Mouse (Mus musculus): ENCODE measurements around the gene Kcnj10.
A peak's percentile ranks its signal among the peaks of the same experiment; 100 is the strongest.

The Kcnj10 gene

DNA sequence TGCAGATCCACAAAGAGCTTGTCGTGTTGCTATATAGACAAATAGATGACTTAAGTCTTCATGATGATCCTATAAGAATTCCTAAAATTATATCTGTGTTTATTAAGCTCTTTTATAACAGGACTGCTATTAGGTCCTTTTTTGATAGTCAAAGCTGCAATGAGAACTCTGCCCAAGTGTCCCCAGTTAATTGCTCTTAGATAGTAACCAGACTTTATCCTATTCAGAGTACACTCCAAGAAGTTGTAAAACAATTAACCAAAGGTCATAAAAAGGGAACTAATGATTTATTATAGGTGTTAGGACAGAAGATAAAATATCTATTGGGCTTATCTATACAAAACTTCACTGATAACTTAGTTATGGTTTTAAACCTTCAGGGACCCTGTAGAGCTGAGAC, 41.1 kb downstream of the Kcnj10 start:
- DNase-seq (ENCODE audit: low spot score): no peak

- DNase-seq (ENCODE audit: low spot score): no peak
These were observed 46.2 kb downstream of the Kcnj10 start for GRCm38 (mm10) chr1:172387246-172387645.

DNA sequence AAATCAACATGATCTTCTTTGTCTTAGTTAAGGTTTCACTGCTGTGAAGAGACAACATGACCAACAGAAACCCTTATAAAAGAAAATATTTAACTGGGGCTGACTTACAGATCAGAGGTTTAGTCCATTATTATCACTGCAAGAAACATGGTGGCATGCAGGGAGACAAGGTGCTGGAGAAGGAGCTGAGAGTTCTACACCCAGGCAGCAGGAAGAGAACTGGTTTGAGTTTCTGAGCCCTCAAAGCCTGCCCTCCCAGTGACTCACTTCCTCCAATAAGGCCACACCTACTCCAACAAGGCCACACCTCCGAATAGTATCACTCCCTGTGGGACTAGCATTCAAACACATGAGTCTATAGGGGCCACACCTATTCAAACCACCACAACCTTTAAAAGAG, 49.8 kb downstream of the Kcnj10 start:
- no peak for DNase-seq (ENCODE audit: low spot score)

GRCm38 (mm10) chr1:172391807-172392581, 51.0 kb downstream of the Kcnj10 start:
- DNase-seq (ENCODE audit: low spot score): peak; percentile 69

DNA sequence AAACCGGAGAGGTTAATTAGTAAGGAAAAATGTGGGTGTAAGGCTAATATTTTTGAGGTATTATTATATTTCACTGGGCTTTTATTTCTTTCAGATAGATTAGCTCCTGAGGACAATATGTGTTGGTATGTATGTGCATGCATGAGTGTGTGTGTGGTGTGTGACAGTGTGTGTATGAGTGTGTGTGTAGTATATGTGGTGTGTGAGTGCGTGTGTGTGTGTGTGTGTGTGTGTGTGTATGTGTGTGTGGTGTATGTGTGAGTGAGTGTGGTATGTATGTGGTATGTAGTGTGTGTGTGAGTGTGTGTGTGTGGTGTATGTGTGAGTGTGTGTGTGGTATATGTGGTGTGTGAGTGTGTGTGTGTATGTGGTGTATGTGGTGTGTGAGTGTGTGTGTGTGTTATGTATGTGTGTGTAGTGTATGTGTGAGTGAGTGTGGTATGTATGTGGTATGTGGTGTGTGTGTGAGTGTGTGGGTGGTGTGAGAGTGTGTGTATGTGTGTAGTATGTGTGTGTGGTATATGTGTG, 51.7 kb downstream of the Kcnj10 start:
- DNase-seq (ENCODE audit: low spot score): no peak

DNA sequence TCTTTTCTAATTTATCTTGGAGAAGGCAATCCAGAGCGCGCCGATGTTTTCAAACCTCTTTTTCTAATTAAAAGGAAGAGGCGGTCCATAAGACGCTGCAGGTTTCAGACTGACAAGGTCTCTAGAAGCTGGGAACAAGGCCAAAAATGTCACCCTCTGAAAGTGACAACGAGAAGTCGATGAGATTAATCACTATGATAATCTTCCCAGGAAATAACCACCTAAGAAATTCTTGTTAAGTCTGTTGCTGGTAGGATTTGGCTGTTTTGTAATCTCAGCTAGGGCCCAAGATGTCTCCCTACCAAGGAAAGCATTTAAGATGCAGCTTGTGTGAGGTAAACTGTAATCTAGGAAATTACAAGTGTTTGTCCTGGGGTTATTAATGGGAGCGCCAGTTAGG, 52.7 kb downstream of the Kcnj10 start:
- DNase-seq (ENCODE audit: low spot score): no peak

DNA sequence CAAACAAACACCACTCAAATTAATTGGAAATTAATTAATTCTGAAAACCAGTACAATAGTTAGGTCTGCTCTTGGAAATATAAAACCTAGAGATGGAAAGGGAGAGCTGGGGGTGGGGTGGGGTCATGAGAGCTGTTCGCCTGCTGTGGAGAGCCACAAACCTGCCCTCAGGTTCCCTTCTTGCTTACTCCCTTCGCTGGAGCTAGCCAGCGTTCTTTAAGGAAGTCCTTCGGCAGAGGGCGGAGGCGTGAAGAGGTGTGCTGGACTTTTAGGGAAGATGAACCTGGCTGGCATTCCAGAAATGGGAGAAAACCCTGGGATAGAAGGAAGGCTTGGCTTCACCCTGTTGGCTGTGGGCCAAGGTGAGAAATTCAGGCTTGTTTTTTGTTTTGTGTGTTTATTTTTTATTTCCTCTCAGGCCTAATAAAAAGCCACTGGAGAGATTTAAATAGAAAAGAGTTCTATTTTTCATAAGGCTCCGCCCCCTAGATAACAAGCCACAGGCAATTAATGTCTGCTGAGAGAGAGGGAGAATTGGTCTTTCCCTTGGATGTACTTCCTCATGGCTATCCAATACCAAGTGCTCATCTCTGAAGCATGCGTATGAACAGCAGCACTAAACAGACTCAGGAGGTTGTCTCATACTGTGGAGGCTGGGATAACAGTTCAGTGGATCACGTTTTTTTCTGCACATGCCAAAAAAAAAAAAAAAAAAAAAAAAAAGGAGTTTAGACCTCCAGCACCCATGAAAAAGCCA, 56.2 kb downstream of the Kcnj10 start:
- DNase-seq (ENCODE audit: low spot score): no peak

DNA sequence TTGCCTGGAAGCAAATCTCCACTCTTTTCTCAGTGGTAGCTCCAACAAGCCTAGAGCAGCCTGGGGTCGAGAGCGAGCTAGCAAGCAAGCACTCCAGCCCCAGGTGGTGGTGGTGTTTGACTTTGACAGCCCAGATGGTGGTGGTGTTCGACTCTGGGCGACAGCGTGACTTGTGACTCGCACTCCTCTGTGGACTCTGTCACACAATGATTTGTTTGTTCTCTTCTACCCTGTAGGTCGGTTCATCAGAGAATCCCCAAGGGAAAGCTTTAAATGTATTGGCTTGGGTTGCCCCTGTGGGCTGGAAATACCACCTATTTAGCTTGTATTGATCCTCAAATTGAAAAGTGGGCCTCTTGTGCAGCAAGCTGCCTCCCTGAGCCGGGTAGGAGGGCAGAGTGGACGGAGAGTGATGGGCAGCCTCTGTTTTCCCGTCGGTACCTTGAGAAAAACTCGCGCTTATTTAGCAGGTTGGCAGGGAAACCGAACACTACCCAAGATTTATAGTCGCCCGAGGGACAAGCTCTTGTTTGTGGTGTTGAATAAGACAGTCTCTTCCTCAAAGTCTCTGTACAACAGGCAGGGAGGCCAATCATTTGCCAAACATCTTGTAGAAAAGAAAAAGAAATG, 65.2 kb downstream of the Kcnj10 start:
- no peak for DNase-seq (ENCODE audit: low spot score)

DNA sequence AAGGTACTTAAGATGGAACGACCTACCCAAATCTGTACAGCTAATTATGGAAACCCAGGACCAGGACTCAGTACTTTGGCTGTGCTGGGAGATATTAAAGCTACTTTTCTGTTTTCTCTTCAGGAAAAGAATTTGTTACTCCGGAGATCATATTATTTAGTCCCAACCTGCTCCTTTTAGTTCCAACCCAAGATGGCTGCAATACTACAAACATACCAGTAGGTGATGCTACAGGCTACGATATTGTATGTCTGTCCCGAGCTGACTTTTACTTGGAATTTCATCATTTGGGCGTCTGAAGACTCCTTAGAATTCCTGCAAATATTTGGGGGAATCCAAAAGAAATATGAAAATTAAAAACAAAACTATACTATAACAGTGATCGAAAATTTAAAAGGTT, 68.0 kb downstream of the Kcnj10 start:
- DNase-seq (ENCODE audit: low spot score): peak; percentile 86

GRCm38 (mm10) chr1:172409431-172409830, 68.4 kb downstream of the Kcnj10 start:
- DNase-seq (ENCODE audit: low spot score): peak; percentile 56

- DNase-seq (ENCODE audit: low spot score): peak; percentile 83
These were observed 69.8 kb downstream of the Kcnj10 start for GRCm38 (mm10) chr1:172410806-172411205.

GRCm38 (mm10) chr1:172412204-172412603, 71.2 kb downstream of the Kcnj10 start:
- DNase-seq (ENCODE audit: low spot score): peak; percentile 77

- DNase-seq (ENCODE audit: low spot score): no peak
These were observed 72.7 kb downstream of the Kcnj10 start for GRCm38 (mm10) chr1:172413491-172414230.

DNA sequence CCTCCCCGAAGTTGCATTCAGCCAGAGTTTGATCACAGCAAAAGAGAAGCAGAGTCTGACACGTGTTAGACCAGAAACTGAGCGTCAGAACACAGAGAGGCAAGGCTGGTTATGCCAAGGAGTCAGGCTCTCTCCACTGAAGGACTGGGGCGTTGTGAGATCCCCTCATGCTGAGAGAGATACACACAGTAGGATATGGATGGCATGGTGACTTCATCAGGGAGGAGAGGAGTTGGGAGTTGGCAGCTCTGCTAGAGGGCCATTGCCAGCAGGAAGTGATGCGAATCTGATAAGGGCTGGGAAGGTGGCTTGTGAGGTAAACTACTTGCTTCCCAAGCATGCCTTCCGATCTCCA, 73.2 kb downstream of the Kcnj10 start:
- DNase-seq (ENCODE audit: low spot score): no peak

DNA sequence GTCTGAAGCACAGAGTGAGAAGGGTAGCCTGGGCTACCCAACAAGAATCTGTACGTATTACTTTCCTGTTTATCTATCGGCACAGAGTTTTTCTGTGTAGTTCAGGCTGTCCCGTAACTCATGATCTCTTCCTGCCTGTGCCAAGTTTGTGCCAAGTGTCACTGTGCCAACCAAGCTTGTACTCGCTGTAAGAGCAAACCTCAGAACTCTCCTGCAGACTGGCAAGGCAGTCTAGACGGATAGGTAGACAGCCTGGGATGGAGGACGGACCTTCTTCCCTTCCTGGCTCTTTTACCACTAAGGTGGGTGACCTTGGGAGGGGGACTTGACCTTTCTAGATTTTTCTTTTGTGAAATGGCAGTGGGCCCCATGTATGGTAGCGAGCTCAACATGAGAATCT, 74.1 kb downstream of the Kcnj10 start:
- no peak for DNase-seq (ENCODE audit: low spot score)

GRCm38 (mm10) chr1:172418173-172418572, 77.2 kb downstream of the Kcnj10 start:
- no peak for DNase-seq (ENCODE audit: low spot score)

DNA sequence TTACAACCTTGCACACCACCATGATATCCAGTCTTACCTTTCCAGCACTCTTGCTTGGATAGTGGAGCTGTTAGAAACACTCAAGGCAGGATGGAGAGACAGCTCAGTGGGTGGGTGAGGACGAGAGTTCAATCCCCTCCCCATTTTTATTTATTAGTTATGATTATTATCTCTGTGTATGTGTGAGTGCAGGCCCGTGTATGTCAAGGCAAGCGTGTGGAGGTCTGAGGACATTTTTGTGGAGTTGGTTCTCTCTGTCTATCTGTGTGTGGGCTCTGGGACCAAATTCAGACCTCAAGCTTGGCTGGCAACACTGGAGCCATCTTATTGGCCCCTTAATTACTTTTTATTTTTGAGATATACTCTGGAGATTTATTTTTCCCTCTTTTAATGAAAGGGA, 77.6 kb downstream of the Kcnj10 start:
- no peak for DNase-seq (ENCODE audit: low spot score)

DNA sequence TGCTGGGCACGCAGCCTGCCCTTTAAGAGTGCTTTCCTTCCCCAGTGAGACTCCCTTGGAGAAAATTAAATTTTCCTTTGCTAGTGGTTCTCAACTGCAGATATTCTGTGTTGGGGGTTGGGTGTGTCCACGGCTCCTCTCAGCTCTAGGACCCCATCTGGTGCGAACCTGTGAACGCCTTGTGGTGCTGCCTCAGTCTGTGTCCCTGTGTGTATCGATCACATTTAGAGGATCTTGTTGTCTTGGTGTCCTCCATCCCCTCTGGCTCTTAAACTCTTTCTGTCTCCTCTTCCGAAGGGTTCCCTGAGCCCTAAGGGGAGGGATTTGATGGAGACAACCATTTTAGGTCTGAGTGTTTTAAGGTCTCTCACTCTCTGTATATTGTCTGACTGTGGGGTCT, 79.2 kb downstream of the Kcnj10 start:
- no peak for DNase-seq (ENCODE audit: low spot score)

GRCm38 (mm10) chr1:172423393-172423792, 82.4 kb downstream of the Kcnj10 start:
- DNase-seq (ENCODE audit: low spot score): no peak

Data from retina, embryonic 14.5 days (tissue).